Mouse (Mus musculus) liver, adult 2 months (tissue): ENCODE measurements around the gene Insc. TPM values are rescaled to one million over a fixed set of nuclear protein-coding genes. Genes with fewer than 3 reads are reported as not detected.

Experiments
- DNase-seq: peaks from one replicate; pipeline ENCODE4 v3.0.0-alpha.2; 2011; ENCODE audit warnings: low read depth, low spot score; ENCODE audit errors: extremely low read depth
- H3K27ac ChIP-seq: fragments of 200-500 bp; replicated peaks from 2 replicates; pipeline ENCODE4 v1.5.1; 2012; ENCODE audit warnings: low read depth, mild to moderate bottlenecking, control low read depth, inconsistent platforms, low read length; ENCODE audit not compliant: insufficient read depth
- H3K27me3 ChIP-seq: fragments of 200-500 bp; 2 replicates; pipeline ENCODE4 v1.6.1; 2012; ENCODE audit warnings: mild to moderate bottlenecking, moderate library complexity, low read length, inconsistent platforms; ENCODE audit not compliant: control insufficient read depth, insufficient read depth
- H3K36me3 ChIP-seq: fragments of 200-500 bp; 2 replicates; pipeline ENCODE4 v1.6.1; 2012; ENCODE audit warnings: low read length, inconsistent platforms; ENCODE audit not compliant: control insufficient read depth, insufficient read depth
- H3K4me1 ChIP-seq: fragments of 200-500 bp; 2 replicates; pipeline ENCODE4 v1.6.1; 2011; ENCODE audit warnings: low read length; ENCODE audit not compliant: control insufficient read depth, insufficient read depth
- H3K4me3 ChIP-seq: fragments of 200-500 bp; 2 replicates; pipeline ENCODE4 v1.5.1; 2011; ENCODE audit warnings: low read depth, mild to moderate bottlenecking, control low read depth, low read length, moderate library complexity; ENCODE audit not compliant: insufficient read depth
- H3K79me2 ChIP-seq: fragments of 200-500 bp; 2 replicates; pipeline ENCODE4 v1.6.1; 2012; ENCODE audit warnings: inconsistent platforms, mild to moderate bottlenecking, low read length, moderate library complexity; ENCODE audit not compliant: control insufficient read depth, insufficient read depth
- H3K9ac ChIP-seq: fragments of 200-500 bp; 2 replicates; pipeline ENCODE4 v1.6.1; 2012; ENCODE audit warnings: low read depth, mild to moderate bottlenecking, control low read depth, inconsistent platforms, low read length
- CTCF ChIP-seq: fragments of 200-500 bp; IDR thresholded peaks from 2 replicates; pipeline ENCODE4 v1.5.1; 2011; ENCODE audit warnings: low read depth, low read length, control low read depth
- POLR2A ChIP-seq: fragments of 200-500 bp; IDR thresholded peaks from 2 replicates; pipeline ENCODE4 v1.6.1; 2011; ENCODE audit warnings: low read length, control low read depth; ENCODE audit not compliant: insufficient read depth; ENCODE audit errors: extremely low read depth
- WGBS: fragments of 180-500 bp; shearing (Covaris S2); methylation state at CpG from one replicate; pipeline ENCODE4 v1.1.7; 2018; 5-methylcytosine and 5-hydroxymethylcytosine counted together
- polyA plus RNA-seq: library from polyadenylated mRNA; depleted of rRNA; stranded (reverse); fragments of >200 nt; gene quantifications from 2 replicates; pipeline ENCODE4 v1.2.3, GENCODE M21; 2012
- total RNA-seq: library from RNA; depleted of rRNA; stranded (reverse); fragments of >200 nt; gene quantifications from 2 replicates; pipeline ENCODE4 v1.2.3, GENCODE M21; 2014

Insc gene
- total and polyA plus RNA-seq, 2 experiments, result 14.3 to 31.2 TPM

GRCm38 (mm10) chr7:114817291-114817806, 73.9 kb downstream of the Insc start:
- no peak overlapping the region for H3K27ac ChIP-seq
- peaks cover 10% of the 10 kb centered on the region; the same call in 1 of the 2 replicates for H3K36me3 ChIP-seq
- no peak overlapping the region for H3K4me3 ChIP-seq
- TF ChIP-seq CTCF (peak; percentile 99), POLR2A (no peak)
- H3K4me1 ChIP-seq, result no peaks in the 10 kb centered on the region
- no peaks in the 10 kb centered on the region for H3K79me2 ChIP-seq
- DNase-seq, result peak; percentile 36
- no peaks in the 10 kb centered on the region for H3K27me3 ChIP-seq
- H3K9ac ChIP-seq, result no peak overlapping the region
- 27% methylated on average over 6 of the region's 6 CpGs for WGBS

GRCm38 (mm10) chr7:114817879-114818278, 74.4 kb downstream of the Insc start:
- DNase-seq, result no peak
- H3K27me3 ChIP-seq, result no peaks in the 10 kb centered on the region
- peaks cover 6% of the 10 kb centered on the region; the same call in 1 of the 2 replicates for H3K36me3 ChIP-seq
- no peaks in the 10 kb centered on the region for H3K4me1 ChIP-seq
- 51% methylated on average over 5 of the region's 5 CpGs for WGBS
- H3K9ac ChIP-seq, result no peak overlapping the region
- no peaks in the 10 kb centered on the region for H3K79me2 ChIP-seq
- H3K27ac ChIP-seq, result no peak overlapping the region
- TF ChIP-seq POLR2A, result no peak
- no peak for TF ChIP-seq CTCF
- no peak overlapping the region for H3K4me3 ChIP-seq

- Histone ChIP-seq H3K36me3 (peaks cover 6% of the 10 kb centered on the region; the same call in 1 of the 2 replicates), H3K27ac (no peak overlapping the region), H3K4me3 (no peak overlapping the region), H3K4me1 (no peaks in the 10 kb centered on the region), H3K79me2 (no peaks in the 10 kb centered on the region), H3K9ac (no peak overlapping the region), H3K27me3 (no peaks in the 10 kb centered on the region)
- 87% methylated on average over 3 of the region's 3 CpGs for WGBS
- TF ChIP-seq CTCF (no peak), POLR2A (no peak)
- no peak for DNase-seq
These were observed 74.9 kb downstream of the Insc start for GRCm38 (mm10) chr7:114818351-114818750.

- Histone ChIP-seq H3K27me3 (no peaks in the 10 kb centered on the region), H3K4me3 (no peak overlapping the region), H3K79me2 (no peaks in the 10 kb centered on the region), H3K27ac (no peak overlapping the region), H3K4me1 (no peaks in the 10 kb centered on the region), H3K9ac (no peak overlapping the region), H3K36me3 (peaks cover 7% of the 10 kb centered on the region; the same call in 1 of the 2 replicates)
- WGBS, result 87% methylated on average over 8 of the region's 8 CpGs
- TF ChIP-seq CTCF (no peak), POLR2A (no peak)
- no peak for DNase-seq
These were observed 75.3 kb downstream of the Insc start for GRCm38 (mm10) chr7:114818836-114819235.

- DNase-seq, result no peak
- no peak overlapping the region for H3K4me3 ChIP-seq
- H3K4me1 ChIP-seq, result no peaks in the 10 kb centered on the region
- H3K27me3 ChIP-seq, result no peaks in the 10 kb centered on the region
- no peak overlapping the region for H3K27ac ChIP-seq
- no peak overlapping the region for H3K9ac ChIP-seq
- H3K36me3 ChIP-seq, result peaks cover 15% of the 10 kb centered on the region; the same call in 1 of the 2 replicates
- WGBS, result 67% methylated on average over 2 of the region's 2 CpGs
- H3K79me2 ChIP-seq, result no peaks in the 10 kb centered on the region
- TF ChIP-seq CTCF (no peak), POLR2A (no peak)
These were observed 79.2 kb downstream of the Insc start for GRCm38 (mm10) chr7:114822736-114823135.

- Histone ChIP-seq H3K36me3 (peaks cover 20% of the 10 kb centered on the region), H3K9ac (no peak overlapping the region), H3K79me2 (no peaks in the 10 kb centered on the region), H3K27me3 (no peaks in the 10 kb centered on the region), H3K4me1 (no peaks in the 10 kb centered on the region), H3K4me3 (no peak overlapping the region), H3K27ac (no peak overlapping the region)
- DNase-seq, result no peak
- TF ChIP-seq POLR2A (no peak), CTCF (no peak)
- WGBS, result 82% methylated on average over 4 of the region's 4 CpGs
These were observed 83.9 kb downstream of the Insc start for GRCm38 (mm10) chr7:114827360-114827759.
